Mouse (Mus musculus): ENCODE results near the gene Fcgrt. TPM values are rescaled to one million over a fixed set of nuclear protein-coding genes. Genes with fewer than 3 reads are reported as not detected.

Fcgrt gene
- total and polyA plus RNA-seq, 3 experiments = 0.13 to 0.16 TPM; not detected in 1

- dilution Hi-C loops (cut with MboI; ENCODE audit: extremely low pct_ligation_motif_present, extremely low pct_unique_long_range_greater_than_20kb, low sequenced_read_pairs) = no loop called here
- Histone ChIP-seq H3K27ac (ENCODE audit: insufficient read depth, low read depth) (no peak overlapping the region), H3K9me3 (replicated peaks; ENCODE audit: low read length) (no peaks in the 10 kb centered on the region), H3K4me2 (ENCODE audit: insufficient read depth, low read depth, poor library complexity, severe bottlenecking) (no peak overlapping the region), H3K79me2 (replicated peaks; ENCODE audit: control insufficient read depth, extremely low read depth, insufficient read depth, poor library complexity, severe bottlenecking) (peaks cover 5% of the 10 kb centered on the region), H3K4me1 (ENCODE audit: control insufficient read depth in 1 of 2, insufficient read depth in 2 of 2) (peaks cover 0 to 10% of the 10 kb centered on the region in 2 experiments; a peak in 2 of 4 replicates), H3K9ac (ENCODE audit: insufficient read depth, low read depth) (no peak overlapping the region), H3K27me3 (replicated peaks) (no peaks in the 10 kb centered on the region), H3K4me3 (replicated peaks in 1 of 3; ENCODE audit: low read depth in 2 of 3, low read length in 2 of 3, poor library complexity in 1 of 3) (no peak overlapping the region), H3K36me3 (replicated peaks in 1 of 2; ENCODE audit: control insufficient read depth in 1 of 2, insufficient read depth in 1 of 2, low read length in 1 of 2) (peaks cover 61 to 62% of the 10 kb centered on the region in 2 experiments)
- in situ Hi-C loops (cut with MboI; ENCODE audit: low pct_ligation_motif_present, low pct_unique_long_range_greater_than_20kb, low sequenced_read_pairs) = loop anchor here (5.0 kb wide), 1 partner anchor 61 kb away; the partner anchor contains the start of gene Prmt1
- DNase-seq (ENCODE audit: extremely low read depth) = no peak
- TF ChIP-seq POLR2AphosphoS2 (IDR thresholded peaks at IDR 0.05; ENCODE audit: low read depth, low read length) (no peak), ZKSCAN1 (IDR thresholded peaks at IDR 0.05; ENCODE audit: borderline replicate concordance, low read depth, low read length) (no peak), ETS1 (conservative IDR thresholded peaks at IDR 0.05; ENCODE audit: low read depth, low read length) (no peak), NELFE (IDR thresholded peaks at IDR 0.05; ENCODE audit: low read depth, low read length) (no peak), ZMIZ1 (IDR thresholded peaks at IDR 0.05; ENCODE audit: low read depth, low read length) (no peak), JUN (IDR thresholded peaks at IDR 0.05; ENCODE audit: insufficient read depth, low read depth, low read length) (no peak)
Measured at GRCm38 (mm10) chr7:45048001-45048890, 55.4 kb downstream of the Fcgrt start.

DNA sequence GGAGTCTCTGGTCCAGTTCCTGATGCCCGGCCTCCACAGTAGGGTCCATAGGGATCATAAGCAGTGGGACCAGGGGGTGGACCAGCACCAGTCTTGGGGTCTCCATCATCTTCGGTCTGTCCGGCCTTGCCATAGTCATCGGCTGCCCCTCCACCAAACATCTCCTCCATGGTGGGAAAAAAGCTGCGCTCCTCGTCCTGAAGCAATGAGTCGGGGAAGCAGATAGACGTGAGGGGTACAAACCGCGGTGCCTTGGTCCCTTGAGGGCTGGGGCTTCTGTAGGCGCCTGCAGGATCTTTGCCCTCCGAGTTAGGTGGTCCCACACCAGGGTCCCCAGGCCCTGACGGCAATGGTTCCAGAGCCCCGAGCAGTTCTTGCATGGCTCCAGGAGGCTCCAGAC is 56.2 kb downstream of the Fcgrt start:
- Histone ChIP-seq H3K9ac (ENCODE audit: insufficient read depth, low read depth) (no peak overlapping the region), H3K27ac (ENCODE audit: insufficient read depth, low read depth) (no peak overlapping the region), H3K4me3 (replicated peaks in 1 of 3; ENCODE audit: low read depth in 2 of 3, low read length in 2 of 3, poor library complexity in 1 of 3) (no peak overlapping the region), H3K4me2 (ENCODE audit: insufficient read depth, low read depth, poor library complexity, severe bottlenecking) (no peak overlapping the region), H3K79me2 (replicated peaks; ENCODE audit: control insufficient read depth, extremely low read depth, insufficient read depth, poor library complexity, severe bottlenecking) (peaks cover 5% of the 10 kb centered on the region), H3K4me1 (ENCODE audit: control insufficient read depth in 1 of 2, insufficient read depth in 2 of 2) (peaks cover 0 to 10% of the 10 kb centered on the region in 2 experiments; a peak in 2 of 4 replicates), H3K27me3 (replicated peaks) (no peaks in the 10 kb centered on the region), H3K36me3 (replicated peaks in 1 of 2; ENCODE audit: control insufficient read depth in 1 of 2, insufficient read depth in 1 of 2, low read length in 1 of 2) (peaks cover 68 to 70% of the 10 kb centered on the region in 2 experiments), H3K9me3 (replicated peaks; ENCODE audit: low read length) (no peaks in the 10 kb centered on the region)
- dilution Hi-C loops (cut with MboI; ENCODE audit: extremely low pct_ligation_motif_present, extremely low pct_unique_long_range_greater_than_20kb, low sequenced_read_pairs) = no loop called here
- in situ Hi-C loops (cut with MboI; ENCODE audit: low pct_ligation_motif_present, low pct_unique_long_range_greater_than_20kb, low sequenced_read_pairs) = loop anchor here (5.0 kb wide), 1 partner anchor 60 kb away; the partner anchor contains the start of gene Prmt1
- no peak for DNase-seq (ENCODE audit: extremely low read depth)
- no peak for TF ChIP-seq NELFE (IDR thresholded peaks at IDR 0.05; ENCODE audit: low read depth, low read length)
- TF ChIP-seq MAX (IDR thresholded peaks at IDR 0.05; ENCODE audit: low read length) = no peak
- no peak for TF ChIP-seq HCFC1 (IDR thresholded peaks at IDR 0.05; ENCODE audit: low read depth, low read length)
- no peak for TF ChIP-seq CHD2 (IDR thresholded peaks at IDR 0.05; ENCODE audit: low read length)
- TF ChIP-seq ZMIZ1 (IDR thresholded peaks at IDR 0.05; ENCODE audit: low read depth, low read length) = no peak
- no peak for TF ChIP-seq ETS1 (conservative IDR thresholded peaks at IDR 0.05; ENCODE audit: low read depth, low read length)
- no peak for TF ChIP-seq BHLHE40 (IDR thresholded peaks at IDR 0.05; ENCODE audit: low read depth, low read length)
- TF ChIP-seq TBP (conservative IDR thresholded peaks at IDR 0.05; ENCODE audit: low read depth, low read length) = no peak
